Mouse (Mus musculus): Measurements from ENCODE around the gene Exph5. TPM values are rescaled to one million over a fixed set of nuclear protein-coding genes. Genes with fewer than 3 reads are reported as not detected.

Gene Exph5
- polyA plus RNA-seq, 1 experiment from 2014 or later = 0.73 TPM

- no peaks in the 10 kb centered on the region for H3K9me3 ChIP-seq (replicated peaks)
- 90% methylated on average over 4 of the region's 4 CpGs for WGBS
- DNase-seq (ENCODE audit: low spot score) = no peak
Observed at GRCm38 (mm10) chr9:53272714-53273113, 28.8 kb upstream of the Exph5 start.

GRCm38 (mm10) chr9:53276381-53276780 is 25.1 kb upstream of the Exph5 start:
- Histone ChIP-seq H3K4me3 (no peak overlapping the region), H3K4me1 (peaks cover 6% of the 10 kb centered on the region), H3K27me3 (ENCODE audit: low read depth, poor library complexity, severe bottlenecking) (peaks cover 9% of the 10 kb centered on the region; the same call in 1 of the 2 replicates), H3K9me3 (replicated peaks) (no peaks in the 10 kb centered on the region), H3K27ac (replicated peaks) (no peak overlapping the region), H3K36me3 (no peaks in the 10 kb centered on the region)
- WGBS = 84% methylated on average over 1 of the region's 1 CpGs
- no peak for DNase-seq (ENCODE audit: low spot score)

More at GRCm38 (mm10) chr9:53272714-53273113, 28.8 kb upstream of the Exph5 start:
- Histone ChIP-seq H3K27me3 (ENCODE audit: low read depth, poor library complexity, severe bottlenecking) (peaks cover 9% of the 10 kb centered on the region; the same call in 1 of the 2 replicates), H3K4me3 (no peak overlapping the region), H3K36me3 (no peaks in the 10 kb centered on the region), H3K27ac (replicated peaks) (no peak overlapping the region), H3K4me1 (peaks cover 6% of the 10 kb centered on the region)

- DNase-seq (ENCODE audit: low spot score) = no peak
- Histone ChIP-seq H3K9me3 (replicated peaks) (no peaks in the 10 kb centered on the region), H3K4me1 (peaks cover 6% of the 10 kb centered on the region), H3K36me3 (no peaks in the 10 kb centered on the region), H3K4me3 (no peak overlapping the region), H3K27ac (replicated peaks) (no peak overlapping the region), H3K27me3 (ENCODE audit: low read depth, poor library complexity, severe bottlenecking) (peaks cover 9% of the 10 kb centered on the region; the same call in 1 of the 2 replicates)
- 92% methylated on average over 2 of the region's 2 CpGs for WGBS
Observed at GRCm38 (mm10) chr9:53278997-53279396, 22.5 kb upstream of the Exph5 start.

GRCm38 (mm10) chr9:53286793-53287192 is 14.7 kb upstream of the Exph5 start:
- Histone ChIP-seq H3K4me3 (no peak overlapping the region), H3K27ac (replicated peaks) (no peak overlapping the region), H3K4me1 (no peaks in the 10 kb centered on the region), H3K27me3 (ENCODE audit: low read depth, poor library complexity, severe bottlenecking) (no peaks in the 10 kb centered on the region), H3K9me3 (replicated peaks) (no peaks in the 10 kb centered on the region), H3K36me3 (no peaks in the 10 kb centered on the region)
- DNase-seq (ENCODE audit: low spot score) = no peak
- WGBS = 87% methylated on average over 6 of the region's 6 CpGs

GRCm38 (mm10) chr9:53290006-53290405 is 11.5 kb upstream of the Exph5 start:
- WGBS = 86% methylated on average over 3 of the region's 3 CpGs
- Histone ChIP-seq H3K4me3 (no peak overlapping the region), H3K9me3 (replicated peaks) (no peaks in the 10 kb centered on the region), H3K36me3 (no peaks in the 10 kb centered on the region), H3K27ac (replicated peaks) (no peak overlapping the region), H3K27me3 (ENCODE audit: low read depth, poor library complexity, severe bottlenecking) (no peaks in the 10 kb centered on the region), H3K4me1 (no peaks in the 10 kb centered on the region)
- DNase-seq (ENCODE audit: low spot score) = no peak

GRCm38 (mm10) chr9:53292833-53293232 is 8.6 kb upstream of the Exph5 start:
- Histone ChIP-seq H3K9me3 (replicated peaks) (no peaks in the 10 kb centered on the region), H3K27me3 (ENCODE audit: low read depth, poor library complexity, severe bottlenecking) (no peaks in the 10 kb centered on the region), H3K27ac (replicated peaks) (no peak overlapping the region), H3K36me3 (no peaks in the 10 kb centered on the region), H3K4me1 (no peaks in the 10 kb centered on the region), H3K4me3 (no peak overlapping the region)
- no peak for DNase-seq (ENCODE audit: low spot score)

- no peaks in the 10 kb centered on the region for H3K36me3 ChIP-seq
- H3K27ac ChIP-seq (replicated peaks) = peak overlapping the region; percentile 38; the same call in 1 of the 2 replicates
- peaks cover 15% of the 10 kb centered on the region for H3K4me1 ChIP-seq
- WGBS = 3% methylated on average over 19 of the region's 19 CpGs
- peak; percentile 16 for DNase-seq (ENCODE audit: low spot score)
- peak overlapping the region; percentile 55 for H3K4me3 ChIP-seq
- H3K27me3 ChIP-seq (ENCODE audit: low read depth, poor library complexity, severe bottlenecking) = peaks cover 42% of the 10 kb centered on the region
- no peaks in the 10 kb centered on the region for H3K9me3 ChIP-seq (replicated peaks)
Observed at GRCm38 (mm10) chr9:53301801-53302311, 386 bp downstream of the Exph5 start.

- peak overlapping the region; percentile 55; the same call in 1 of the 2 replicates for H3K4me3 ChIP-seq
- no peaks in the 10 kb centered on the region for H3K36me3 ChIP-seq
- H3K9me3 ChIP-seq (replicated peaks) = no peaks in the 10 kb centered on the region
- no peak for DNase-seq (ENCODE audit: low spot score)
- peaks cover 42% of the 10 kb centered on the region for H3K27me3 ChIP-seq (ENCODE audit: low read depth, poor library complexity, severe bottlenecking)
- WGBS = 60% methylated on average over 5 of the region's 5 CpGs
- H3K4me1 ChIP-seq = peaks cover 15% of the 10 kb centered on the region
- no peak overlapping the region for H3K27ac ChIP-seq (replicated peaks)
Observed at GRCm38 (mm10) chr9:53302415-53302814, 945 bp downstream of the Exph5 start.

- Histone ChIP-seq H3K27ac (replicated peaks) (no peak overlapping the region), H3K4me1 (no peaks in the 10 kb centered on the region), H3K4me3 (no peak overlapping the region), H3K9me3 (replicated peaks) (no peaks in the 10 kb centered on the region), H3K27me3 (ENCODE audit: low read depth, poor library complexity, severe bottlenecking) (peaks cover 8% of the 10 kb centered on the region), H3K36me3 (no peaks in the 10 kb centered on the region)
- 80% methylated on average over 7 of the region's 7 CpGs for WGBS
- no peak for DNase-seq (ENCODE audit: low spot score)
Observed at GRCm38 (mm10) chr9:53307904-53308303, 6.4 kb downstream of the Exph5 start.

GRCm38 (mm10) chr9:53312981-53313380 is 11.5 kb downstream of the Exph5 start:
- no peak overlapping the region for H3K27ac ChIP-seq (replicated peaks)
- H3K4me3 ChIP-seq = no peak overlapping the region
- DNase-seq (ENCODE audit: low spot score) = no peak
- H3K36me3 ChIP-seq = no peaks in the 10 kb centered on the region
- H3K9me3 ChIP-seq (replicated peaks) = no peaks in the 10 kb centered on the region
- peaks cover 12% of the 10 kb centered on the region for H3K4me1 ChIP-seq
- 90% methylated on average over 1 of the region's 1 CpGs for WGBS
- peaks cover 8% of the 10 kb centered on the region for H3K27me3 ChIP-seq (ENCODE audit: low read depth, poor library complexity, severe bottlenecking)

GRCm38 (mm10) chr9:53320894-53321650 is 19.6 kb downstream of the Exph5 start:
- H3K9me3 ChIP-seq (replicated peaks) = no peaks in the 10 kb centered on the region
- H3K36me3 ChIP-seq = no peaks in the 10 kb centered on the region
- 0 out of 2 replicates have a peak, but pooled peaks cover 3% of the 10 kb centered on the region for H3K4me1 ChIP-seq
- 65% methylated on average over 10 of the region's 10 CpGs for WGBS
- H3K27ac ChIP-seq (replicated peaks) = no peak overlapping the region
- DNase-seq (ENCODE audit: low spot score) = no peak
- no peaks in the 10 kb centered on the region for H3K27me3 ChIP-seq (ENCODE audit: low read depth, poor library complexity, severe bottlenecking)
- H3K4me3 ChIP-seq = no peak overlapping the region

GRCm38 (mm10) chr9:53321683-53322082 is 20.2 kb downstream of the Exph5 start:
- H3K9me3 ChIP-seq (replicated peaks) = no peaks in the 10 kb centered on the region
- no peak overlapping the region for H3K27ac ChIP-seq (replicated peaks)
- no peaks in the 10 kb centered on the region for H3K36me3 ChIP-seq
- WGBS = 89% methylated on average over 8 of the region's 8 CpGs
- H3K4me3 ChIP-seq = no peak overlapping the region
- H3K4me1 ChIP-seq = 0 out of 2 replicates have a peak, but pooled peaks cover 3% of the 10 kb centered on the region
- H3K27me3 ChIP-seq (ENCODE audit: low read depth, poor library complexity, severe bottlenecking) = no peaks in the 10 kb centered on the region
- DNase-seq (ENCODE audit: low spot score) = no peak
